Mouse (Mus musculus) central nervous system, embryonic 14 days (tissue): ENCODE results near the gene Frs3. TPM values are rescaled to one million over a fixed set of nuclear protein-coding genes. Genes with fewer than 3 reads are reported as not detected.

Experiments
- polyA plus RNA-seq: library from polyadenylated mRNA; depleted of rRNA; stranded (reverse); fragments of >200 nt; gene quantifications from 2 replicates; pipeline ENCODE4 v1.2.3, GENCODE M21; 2012; rRNA removed

Gene Frs3
- 36.2 and 40.0 TPM in 2 replicates for polyA plus RNA-seq

DNA sequence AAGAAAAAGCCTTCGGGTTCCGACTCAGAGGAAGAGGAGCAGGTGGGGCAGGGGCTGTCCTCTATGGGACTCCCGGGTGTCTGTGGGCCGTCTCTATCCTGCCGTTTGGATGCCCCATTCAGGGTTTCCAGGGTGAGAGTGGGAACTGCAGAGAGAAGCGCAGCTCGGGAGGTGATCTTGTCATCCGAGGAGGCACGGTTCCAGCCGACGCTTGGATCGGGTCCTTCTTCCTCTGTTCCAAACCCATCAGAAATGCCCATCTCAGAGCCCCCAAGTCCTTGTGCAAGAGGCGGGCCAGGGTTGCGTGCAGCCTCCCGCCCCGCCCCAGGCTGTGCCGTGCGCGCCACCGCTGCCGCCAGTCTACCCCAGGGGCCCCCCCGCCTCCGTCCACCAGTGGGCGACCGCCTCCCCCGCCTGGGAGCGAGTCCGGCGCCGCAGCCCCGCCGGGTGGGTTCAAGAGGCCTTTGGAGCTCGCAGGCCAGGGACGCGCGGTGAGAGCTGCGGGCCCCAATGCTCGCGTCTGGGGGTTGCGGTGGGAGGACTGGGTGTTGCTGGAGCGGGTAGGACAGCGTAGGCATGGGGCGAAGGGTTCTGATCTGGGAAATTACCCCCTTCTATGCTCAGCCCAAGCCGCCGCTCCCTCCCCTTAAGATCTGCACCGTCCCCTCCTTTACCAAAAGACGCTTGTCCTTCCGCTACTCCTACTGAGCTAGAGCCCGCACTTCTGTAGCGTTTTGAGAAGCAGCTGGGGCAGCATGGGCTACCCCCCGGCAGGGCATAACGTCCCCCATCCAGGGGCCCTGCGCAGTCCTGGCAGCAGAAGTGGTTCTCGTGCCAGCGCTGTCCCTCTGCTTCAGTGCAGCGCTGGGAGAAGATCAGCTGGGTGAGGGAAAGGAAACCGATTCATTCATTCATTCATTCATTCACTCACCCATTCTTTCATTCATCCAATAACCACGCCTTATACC lies at the start of gene Frs3:
TSS of gene Frs3 (plus strand) at position 423 of the 968 bp plus-strand sequence.

DNA sequence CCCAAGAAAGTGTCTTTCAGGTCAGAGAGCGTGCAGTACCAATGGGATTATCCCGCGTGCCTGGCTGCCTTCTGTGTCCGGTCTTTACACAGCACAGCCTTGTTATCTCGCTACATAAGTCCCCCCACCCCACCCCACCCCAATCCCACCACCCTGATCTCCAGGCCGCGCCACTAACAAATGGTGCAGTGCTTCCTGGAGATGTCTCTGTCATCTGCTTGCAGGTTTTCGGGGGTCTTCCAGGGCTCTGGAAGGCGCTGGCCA lies 554 bp upstream of the Frs3 start, which contains the start of gene Tomm6:
TSS of gene Tomm6 (minus strand) at position 43 of the 264 bp plus-strand sequence.

DNA sequence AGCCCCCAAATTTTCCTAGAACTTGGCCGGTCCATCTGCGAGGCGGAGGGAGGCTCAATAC lies 5.4 kb downstream of the Frs3 start, which contains the start of gene Gm21981:
TSS of gene Gm21981 (minus strand) at position 14 of the 61 bp plus-strand sequence.

DNA sequence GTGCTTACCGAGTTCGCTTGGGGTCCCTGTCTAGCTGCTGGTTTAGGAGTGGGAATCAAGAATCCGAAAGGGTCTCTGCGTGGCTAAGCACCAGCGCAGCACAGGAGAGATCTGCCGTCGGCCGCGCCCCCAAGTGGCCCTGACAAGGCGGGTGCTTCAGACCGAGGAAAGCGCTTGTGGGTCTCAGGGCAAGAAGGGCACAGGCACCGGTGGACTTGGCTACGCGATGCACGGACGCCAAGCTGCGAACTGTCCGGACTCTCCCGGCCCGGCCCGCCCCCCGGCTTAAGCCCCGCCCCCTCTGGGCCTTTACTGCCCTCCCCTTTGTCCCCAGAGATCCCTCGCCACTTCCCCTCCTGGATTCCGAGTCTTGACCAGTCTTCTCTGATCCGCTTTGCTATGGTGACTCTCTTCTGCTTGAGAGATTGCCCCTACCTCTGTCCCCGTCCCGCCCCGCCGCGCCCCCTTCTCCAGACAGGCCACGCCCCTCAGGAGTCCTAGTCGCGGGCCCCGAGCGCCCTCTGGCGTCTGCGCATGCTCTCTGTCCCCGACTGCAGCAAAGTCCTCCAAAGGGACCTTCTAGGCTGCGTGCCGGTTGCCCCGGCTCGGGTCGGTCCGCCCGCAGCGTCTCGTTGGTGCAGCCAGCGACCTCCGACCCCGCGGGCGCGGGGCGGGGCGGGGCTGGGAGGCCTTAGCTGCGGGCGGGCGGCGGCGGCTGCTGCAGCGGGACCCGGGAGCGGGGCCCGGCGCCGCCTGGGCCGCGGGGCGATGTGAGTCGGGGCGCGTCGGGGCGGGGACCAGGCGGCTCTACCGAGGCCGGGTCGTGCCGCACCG lies 5.9 kb downstream of the Frs3 start, which contains the start of gene Prickle4:
TSS of gene Prickle4 (minus strand) at position 234 of the 834 bp plus-strand sequence.

DNA sequence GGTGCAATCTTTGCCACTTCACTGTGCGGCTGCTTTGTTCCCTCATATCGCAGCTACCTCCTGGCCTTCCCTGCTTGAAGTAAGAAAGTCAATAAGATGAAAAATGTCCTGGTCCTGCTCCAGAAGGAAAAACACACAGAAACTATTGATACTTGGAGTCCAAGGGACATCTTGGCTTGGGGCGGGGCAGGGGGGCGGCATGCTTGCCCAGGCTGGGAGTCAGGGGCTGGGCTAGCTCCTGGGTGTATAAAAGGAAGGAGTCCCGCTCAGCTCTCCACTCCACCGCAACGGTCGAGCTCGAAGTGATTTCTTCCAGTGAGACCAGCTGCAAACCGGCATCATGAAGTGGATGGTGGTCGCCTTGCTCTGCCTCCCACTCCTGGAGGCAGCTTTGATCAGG lies 37.7 kb downstream of the Frs3 start, which contains the start of gene Pgc:
TSS of gene Pgc (plus strand) at position 277 of the 400 bp plus-strand sequence.

DNA sequence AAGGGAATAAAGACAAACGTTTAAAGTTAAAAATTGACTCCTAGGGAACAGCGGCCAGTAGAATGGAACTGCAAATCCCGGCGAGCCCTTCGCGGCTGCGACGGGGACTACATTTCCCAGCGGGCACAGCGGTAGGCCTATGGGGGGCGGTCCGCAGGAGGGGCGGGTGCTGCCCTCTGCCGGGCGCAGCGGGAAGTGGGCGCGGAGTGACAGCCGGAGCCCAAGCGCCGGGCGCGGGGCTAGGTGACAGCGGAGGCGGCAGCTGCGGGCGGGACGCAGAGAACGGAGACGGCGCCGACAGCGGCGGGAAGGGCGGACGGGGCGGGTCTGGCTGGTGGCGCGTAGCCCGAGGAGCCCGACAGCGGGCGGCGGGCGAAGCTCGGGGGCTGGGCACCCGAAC lies 48.0 kb downstream of the Frs3 start, which contains the start of gene Tfeb:
TSS of gene Tfeb (plus strand) at position 175 of the 400 bp plus-strand sequence.

Other genes with a start within 250 kb of the Frs3 start
- gene Taf8, start 186.7 kb upstream of the Frs3 start, polyA plus RNA-seq, result 42.1 and 43.3 TPM in 2 replicates
- 70.8 and 130 TPM in 2 replicates for gene Ccnd3, start 184.0 kb upstream of the Frs3 start, polyA plus RNA-seq
- gene Bysl, start 77.5 kb upstream of the Frs3 start, polyA plus RNA-seq, result 26.6 and 27.5 TPM in 2 replicates
- 52.6 and 55.4 TPM in 2 replicates for gene Med20, start 77.4 kb upstream of the Frs3 start, polyA plus RNA-seq
- gene Gm20517, start 77.4 kb upstream of the Frs3 start, polyA plus RNA-seq, result 2.2 and 2.3 TPM in 2 replicates
- 29.8 and 33.7 TPM in 2 replicates for gene Usp49, start 58.3 kb upstream of the Frs3 start, polyA plus RNA-seq
- gene Tomm6, start 644 bp upstream of the Frs3 start, polyA plus RNA-seq, result 83.6 and 105 TPM in 2 replicates
- gene Gm21981, start 5.4 kb downstream of the Frs3 start, polyA plus RNA-seq, result 3.9 and 4.5 TPM in 2 replicates
- gene Prickle4, start 5.7 kb downstream of the Frs3 start, polyA plus RNA-seq, result 1.0 TPM in 2 replicates
- gene Pgc, start 37.8 kb downstream of the Frs3 start, polyA plus RNA-seq, result 0.08 TPM in 1 of 2 replicates, not detected in the other
- gene Tfeb, start 48.0 kb downstream of the Frs3 start, polyA plus RNA-seq, result 2.4 and 3.7 TPM in 2 replicates
- gene Mdfi, start 145.7 kb downstream of the Frs3 start, polyA plus RNA-seq, result 37.4 and 87.0 TPM in 2 replicates
- gene Foxp4, start 235.6 kb downstream of the Frs3 start, polyA plus RNA-seq, result 88.7 and 94.3 TPM in 2 replicates